Mouse (Mus musculus): ENCODE measurements around the gene Rtca. TPM values are rescaled to one million over a fixed set of nuclear protein-coding genes. Genes with fewer than 3 reads are reported as not detected.

The Rtca gene
- total RNA-seq, 2 experiments from 2014 or later, result 55.5 to 59.5 TPM

DNA sequence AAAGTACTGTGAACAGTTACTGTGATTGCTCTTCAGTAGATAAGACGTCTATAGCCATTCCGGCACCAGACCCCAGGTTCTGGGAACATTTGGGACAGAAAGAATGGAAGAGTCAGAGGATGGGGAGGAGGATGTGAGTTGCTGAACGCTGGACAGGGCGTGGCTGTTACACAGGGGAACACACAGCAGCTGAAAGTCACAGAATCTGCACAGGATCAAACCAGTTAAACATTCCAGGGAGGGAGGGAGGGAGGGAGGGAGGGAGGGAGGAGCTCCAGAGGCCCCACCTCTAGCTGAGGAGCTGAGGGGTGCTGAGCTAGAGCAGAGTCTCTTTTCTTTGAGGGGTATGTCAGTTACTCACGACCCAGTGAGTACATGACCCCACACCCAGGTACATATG lies 27.1 kb downstream of the Rtca start:
- intact Hi-C loops (cut with DNase I), result no loop called here
- DNase-seq (ENCODE audit: low spot score in 2 of 2), result no peak

- no peak for DNase-seq (ENCODE audit: low spot score in 2 of 2)
- intact Hi-C loops (cut with DNase I), result no loop called here
Measured at GRCm38 (mm10) chr3:116480119-116480518, 27.9 kb downstream of the Rtca start.

GRCm38 (mm10) chr3:116477351-116477750 lies 30.7 kb downstream of the Rtca start:
- DNase-seq (ENCODE audit: low spot score in 2 of 2), result no peak
- intact Hi-C loops (cut with DNase I), result loop anchor here (5.0 to 10.0 kb wide), 2 partner anchors 145 to 433 kb away; no protein-coding TSS in a partner anchor

DNA sequence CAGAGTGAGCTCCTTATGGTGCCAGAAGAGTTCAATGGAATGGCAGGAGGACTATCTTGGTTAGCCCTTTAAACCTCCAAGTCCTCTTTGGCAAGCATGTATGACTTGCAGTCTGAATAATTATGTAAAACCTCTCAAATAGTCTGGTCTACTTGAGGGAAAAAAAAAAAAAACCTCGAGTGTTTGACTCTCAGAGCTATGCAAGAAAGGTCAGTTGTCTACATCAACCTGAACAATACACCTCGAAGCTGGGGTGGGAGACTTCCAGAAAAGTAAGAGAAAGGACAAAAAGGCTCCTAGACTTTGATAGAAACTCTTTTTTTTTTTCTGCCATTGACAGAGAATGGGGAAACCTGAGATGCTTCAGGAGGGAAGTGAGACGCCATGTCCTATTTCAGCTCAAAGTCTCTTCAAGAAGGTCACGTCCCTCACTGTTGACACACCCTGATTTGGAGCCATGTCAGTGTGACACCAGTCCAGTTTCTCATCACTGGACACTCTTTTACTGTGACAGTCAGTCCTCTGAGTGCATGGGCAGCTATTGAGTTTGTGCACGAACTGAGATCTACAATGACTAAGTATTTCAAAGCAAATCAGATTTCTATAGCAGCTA lies 31.2 kb downstream of the Rtca start:
- intact Hi-C loops (cut with DNase I), result loop anchor here (5.0 to 10.0 kb wide), 2 partner anchors 144 to 432 kb away; no protein-coding TSS in a partner anchor
- DNase-seq (ENCODE audit: low spot score in 2 of 2), result no peak

DNA sequence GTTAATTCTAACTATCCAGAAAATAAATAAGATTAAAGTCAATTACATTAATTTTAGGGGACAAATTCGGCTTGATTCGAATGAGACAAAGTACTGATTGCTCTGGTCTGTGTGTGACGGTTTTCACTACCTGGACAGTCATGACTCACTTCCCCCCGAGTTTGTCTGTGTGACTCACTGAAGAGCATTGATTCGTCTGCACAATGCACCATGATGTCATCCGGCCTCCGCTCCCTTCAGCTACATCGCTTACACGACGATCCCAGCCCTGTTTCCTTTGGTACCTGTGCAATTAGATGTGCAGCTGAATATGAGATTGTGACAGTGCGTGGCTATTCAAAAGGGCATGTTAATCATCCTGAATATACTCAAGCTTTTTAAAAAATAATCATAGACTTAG lies 33.4 kb downstream of the Rtca start:
- intact Hi-C loops (cut with DNase I), result loop anchor here (5.0 to 10.0 kb wide), 2 partner anchors 142 to 430 kb away; no protein-coding TSS in a partner anchor
- peak in 1 of 2 experiments; percentile 43 for DNase-seq (ENCODE audit: low spot score in 2 of 2)

DNA sequence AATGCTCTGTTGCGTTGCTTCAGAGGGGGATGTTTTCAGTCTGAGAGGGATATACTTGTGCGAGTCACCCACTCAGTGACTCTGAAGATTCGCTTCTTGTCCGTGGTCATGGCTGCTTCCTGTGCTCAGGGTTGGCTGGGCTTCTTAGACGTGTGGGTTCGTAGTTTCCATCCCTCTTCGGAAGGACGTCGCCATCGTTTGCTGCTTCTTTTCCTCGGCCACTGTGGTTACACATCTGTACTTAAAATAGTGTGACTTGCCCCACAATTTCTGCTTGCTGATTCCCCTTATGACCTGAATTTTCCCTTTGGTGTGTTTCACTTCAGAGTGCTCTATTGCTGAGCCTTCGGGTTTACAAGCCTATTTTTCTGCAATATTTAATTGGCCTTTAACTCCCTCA lies 42.3 kb downstream of the Rtca start:
- DNase-seq (ENCODE audit: low spot score in 2 of 2), result no peak
- intact Hi-C loops (cut with DNase I), result no loop called here

DNA sequence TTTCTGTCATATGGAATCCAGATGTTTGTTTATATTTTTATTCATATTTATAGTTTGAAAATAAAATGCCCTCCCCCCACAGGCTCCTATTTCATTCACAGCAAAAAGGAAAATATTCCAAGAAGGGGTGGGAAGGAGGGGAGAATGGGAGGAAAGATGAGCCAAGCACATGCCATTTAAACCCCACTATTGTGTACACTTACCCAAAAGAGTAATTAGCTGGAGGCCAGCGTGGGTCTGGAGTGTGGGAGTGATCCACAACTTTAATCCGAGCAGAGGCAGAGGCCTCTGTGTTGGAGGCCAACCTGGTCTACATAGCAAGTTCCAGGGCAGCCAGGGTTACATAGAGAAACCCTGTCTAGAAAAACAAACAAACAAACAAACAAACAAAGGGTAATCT lies 43.7 kb downstream of the Rtca start:
- intact Hi-C loops (cut with DNase I), result no loop called here
- no peak for DNase-seq (ENCODE audit: low spot score in 2 of 2)

GRCm38 (mm10) chr3:116461053-116461452 lies 47.0 kb downstream of the Rtca start:
- intact Hi-C loops (cut with DNase I), result no loop called here
- no peak for DNase-seq (ENCODE audit: low spot score in 2 of 2)

- intact Hi-C loops (cut with DNase I), result no loop called here
- no peak for DNase-seq (ENCODE audit: low spot score in 2 of 2)
Measured at GRCm38 (mm10) chr3:116454529-116454928, 53.5 kb downstream of the Rtca start.

- DNase-seq (ENCODE audit: low spot score in 2 of 2), result no peak
- intact Hi-C loops (cut with DNase I), result no loop called here
Measured at GRCm38 (mm10) chr3:116450741-116451140, 57.3 kb downstream of the Rtca start.

- no peak for DNase-seq (ENCODE audit: low spot score in 2 of 2)
- intact Hi-C loops (cut with DNase I), result no loop called here
Measured at GRCm38 (mm10) chr3:116444327-116444726, 63.7 kb downstream of the Rtca start.

DNA sequence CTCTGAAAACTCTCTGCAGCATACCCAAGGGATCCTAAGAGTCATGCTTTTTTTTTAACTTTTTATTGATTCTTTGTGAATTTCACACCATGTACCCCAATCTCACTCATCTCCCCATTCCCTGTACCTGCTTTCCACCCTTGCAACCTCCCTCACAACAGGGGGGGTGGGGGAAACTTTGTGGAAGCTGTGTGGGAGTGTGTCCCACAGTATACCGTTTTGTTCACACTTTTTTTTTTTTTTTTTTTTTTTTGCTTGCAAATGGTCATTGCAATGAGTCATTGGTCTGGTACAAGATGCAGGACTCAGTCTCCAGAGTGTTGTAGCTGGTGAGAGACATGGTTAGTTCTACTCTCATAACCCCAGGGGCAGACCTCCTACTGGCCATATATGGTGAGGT lies 65.2 kb downstream of the Rtca start:
- no peak for DNase-seq (ENCODE audit: low spot score in 2 of 2)
- intact Hi-C loops (cut with DNase I), result no loop called here

- DNase-seq (ENCODE audit: low spot score in 2 of 2), result no peak
Measured at GRCm38 (mm10) chr3:116441518-116442205, 66.3 kb downstream of the Rtca start.

DNA sequence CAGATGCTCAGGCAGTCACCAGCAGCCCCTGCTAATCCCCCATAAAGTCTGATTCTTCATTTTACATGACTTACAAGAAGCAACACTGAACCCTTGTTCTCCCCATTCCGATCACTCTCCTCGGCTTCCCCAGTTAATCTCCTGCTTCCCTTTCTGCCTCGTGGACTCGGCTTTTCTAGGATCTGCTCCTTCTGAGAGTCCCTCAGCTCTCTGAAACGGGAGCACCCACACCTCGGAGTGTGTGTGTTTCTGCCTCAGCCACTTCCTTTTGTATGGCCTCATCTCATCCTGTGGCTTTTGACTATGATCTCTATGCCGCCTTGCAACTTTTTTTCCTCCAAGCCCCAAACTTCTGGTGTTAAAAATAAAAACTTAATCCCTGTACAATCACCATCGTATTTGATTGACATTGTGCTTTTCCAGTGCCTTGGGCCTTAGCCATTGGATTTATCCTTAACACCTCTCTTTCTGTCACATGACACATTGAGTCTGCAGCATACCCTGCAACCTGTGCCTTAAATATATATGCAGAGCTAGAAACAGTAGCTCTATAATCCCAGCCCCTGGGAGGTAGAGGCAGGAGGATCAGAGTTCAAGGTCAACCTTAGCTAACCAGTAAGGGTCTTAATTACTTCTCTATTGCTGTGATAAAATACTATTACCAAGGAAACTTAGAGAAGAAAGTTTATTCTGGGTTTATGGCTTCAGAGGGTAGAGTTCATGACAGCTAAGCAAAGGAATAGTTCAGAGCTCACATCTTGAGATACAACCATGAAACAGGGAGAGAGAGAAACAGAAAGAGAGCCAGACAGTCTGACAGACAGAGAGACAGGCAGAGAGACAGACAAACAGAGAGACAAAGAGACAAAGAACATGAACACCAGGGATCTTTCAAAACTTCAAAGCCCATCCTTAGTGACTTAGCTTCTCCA lies 67.7 kb downstream of the Rtca start:
- no peak for DNase-seq (ENCODE audit: low spot score in 2 of 2)
- intact Hi-C loops (cut with DNase I), result no loop called here

More at GRCm38 (mm10) chr3:116441518-116442205, 66.3 kb downstream of the Rtca start:
- intact Hi-C loops (cut with DNase I), result no loop called here

Other genes starting within 250 kb of the Rtca start
- gene Cdc14a, start 84.2 kb downstream of the Rtca start, total RNA-seq (2021), result 1 to 10 TPM; 3.2 to 4.3 TPM
- gene Dbt, start 4.9 kb upstream of the Rtca start, total RNA-seq (2021), result 10 to 100 TPM; 18.2 to 20.6 TPM
- gene Lrrc39, start 54.8 kb upstream of the Rtca start, total RNA-seq (2021), result under 1 TPM in 1 of 2 experiments, not detected in 1; 0.14 TPM
- gene Sass6, start 86.8 kb upstream of the Rtca start, total RNA-seq (2021), result 1 to 10 TPM; 5.4 to 9.0 TPM
- 10 to 100 TPM; 13.5 to 16.4 TPM for gene Trmt13, start 106.4 kb upstream of the Rtca start, total RNA-seq (2021)
- gene Mfsd14a, start 154.5 kb upstream of the Rtca start, total RNA-seq (2021), result 10 to 100 TPM; 61.6 to 62.4 TPM
- gene Gm43191, start 173.1 kb upstream of the Rtca start, total RNA-seq (2021), result not detected
- 10 to 100 TPM; 13.1 to 14.5 TPM for gene Slc35a3, start 204.6 kb upstream of the Rtca start, total RNA-seq (2021)